Mouse (Mus musculus) liver, embryonic 14.5 days (tissue): ENCODE measurements around the gene Uvrag. TPM values are rescaled to one million over a fixed set of nuclear protein-coding genes. Genes with fewer than 3 reads are reported as not detected.

Experiments used
- ATAC-seq: fragments of 200-750 bp; cut with Nextera tagmentation; 2 replicates; pipeline ENCODE4 v1.8.0; 2017; ENCODE audit warnings: moderate number of reproducible peaks, mild to moderate bottlenecking, moderate library complexity; ENCODE audit not compliant: insufficient read depth
- DNase-seq, 3 experiments: peaks; one replicate each; pipeline ENCODE4 v3.0.0-alpha.2; 2012 to 2013; ENCODE audit warnings: low read depth in 3 of 3, low spot score in 3 of 3
- H3K27ac ChIP-seq: fragments of 300-500 bp; sonication (generic); 2 replicates; pipeline ENCODE4 v1.5.1; 2014; ENCODE audit warnings: moderate library complexity, mild to moderate bottlenecking, control low read depth, inconsistent platforms
- H3K27me3 ChIP-seq: fragments of 300-500 bp; sonication (generic); 2 replicates; pipeline ENCODE4 v1.6.1; 2014; ENCODE audit warnings: mild to moderate bottlenecking, low read length, moderate library complexity; ENCODE audit not compliant: control insufficient read depth, insufficient read depth
- H3K36me3 ChIP-seq: fragments of 300-500 bp; sonication (generic); replicated peaks from 2 replicates; pipeline ENCODE4 v1.6.1; 2014; ENCODE audit warnings: low read depth; ENCODE audit not compliant: control insufficient read depth, insufficient read depth
- H3K4me1 ChIP-seq, 2 experiments: fragments of 200-500 bp in 1 of 2; fragments of 300-500 bp in 1 of 2; sonication (generic) in 1 of 2; replicated peaks; 2 replicates each; pipeline ENCODE4 v1.6.1; 2012 to 2014; ENCODE audit warnings: antibody characterized with exemption in 1 of 2, inconsistent platforms in 1 of 2, low read length in 1 of 2; ENCODE audit not compliant: control insufficient read depth in 2 of 2, insufficient read depth in 2 of 2
- H3K4me2 ChIP-seq: fragments of 300-500 bp; sonication (generic); 2 replicates; pipeline ENCODE4 v1.6.1; 2014; ENCODE audit warnings: low read depth, mild to moderate bottlenecking, control low read depth, moderate library complexity
- H3K4me3 ChIP-seq, 2 experiments: fragments of 200-500 bp in 1 of 2; fragments of 300-500 bp in 1 of 2; sonication (generic) in 1 of 2; 2 replicates each; pipeline ENCODE4 v1.5.1; 2012 to 2014; ENCODE audit warnings: low read depth in 2 of 2, low read length in 2 of 2, mild to moderate bottlenecking in 2 of 2, control low read depth in 1 of 2, inconsistent platforms in 1 of 2, moderate library complexity in 1 of 2; ENCODE audit not compliant: insufficient read depth in 1 of 2
- H3K9ac ChIP-seq: fragments of 300-500 bp; sonication (generic); replicated peaks from 2 replicates; pipeline ENCODE4 v1.6.1; 2014; ENCODE audit warnings: mild to moderate bottlenecking, control low read depth, moderate library complexity
- H3K9me3 ChIP-seq: fragments of 300-500 bp; sonication (generic); 2 replicates; pipeline ENCODE4 v1.6.1; 2016; ENCODE audit warnings: low read length, mixed read lengths; ENCODE audit not compliant: control insufficient read depth
- CTCF ChIP-seq: IDR thresholded peaks from 2 replicates; pipeline ENCODE4 v1.5.1; 2016; ENCODE audit warnings: antibody characterized with exemption, low read depth, control low read depth
- EP300 ChIP-seq: IDR thresholded peaks from 2 replicates; pipeline ENCODE4 v1.6.1; 2016; ENCODE audit warnings: antibody characterized with exemption, low read depth
- WGBS: fragments of 180-500 bp; shearing (Covaris S2); extraction: QIAGEN DNeasy Blood & Tissue Kit; methylation state at CpG from one replicate; pipeline ENCODE4 v1.1.7; 2014; ENCODE audit not compliant: insufficient replicate concordance; 5-methylcytosine and 5-hydroxymethylcytosine counted together
- polyA plus RNA-seq, 2 experiments: library from polyadenylated mRNA; depleted of rRNA in 1 of 2; stranded (reverse) in 1 of 2; unstranded in 1 of 2; fragments of >200 nt; fragmentation: Nextera tagmentation in 1 of 2; extraction: Ambion mirVana in 1 of 2; gene quantifications; 2 replicates each; pipeline versions ENCODE4 v1.2.1 to v1.2.3; 2012 to 2014

The Uvrag gene
- polyA plus RNA-seq, 2 experiments = 3.9 to 5.7 TPM

DNA sequence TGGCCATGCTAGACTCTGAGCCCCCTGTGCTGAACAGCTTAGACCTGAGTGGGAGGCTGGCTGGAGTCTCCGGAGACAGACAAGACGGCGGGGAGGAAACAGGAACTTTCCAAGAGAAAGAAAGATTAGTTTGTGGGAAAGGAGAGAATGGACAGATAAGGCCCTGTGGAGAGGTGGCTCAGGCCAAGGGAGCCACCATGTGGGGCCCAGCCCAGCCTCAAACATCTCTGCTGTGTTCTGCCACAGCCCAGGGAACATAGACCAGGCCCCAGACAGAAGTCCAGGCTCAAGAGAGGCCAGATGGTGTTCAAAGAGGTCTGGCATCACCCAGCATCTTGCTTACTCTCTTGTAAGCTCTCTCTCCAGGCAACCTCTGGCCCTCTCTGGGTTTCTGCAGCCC, 283.8 kb downstream of the Uvrag start:
- H3K9ac ChIP-seq = no peak overlapping the region
- H3K4me2 ChIP-seq = no peak overlapping the region
- no peaks in the 10 kb centered on the region for H3K9me3 ChIP-seq
- no peaks in the 10 kb centered on the region for H3K27me3 ChIP-seq
- no peak overlapping the region for H3K4me3 ChIP-seq
- WGBS = 12% methylated on average over 3 of the region's 3 CpGs
- ATAC-seq (no peak), DNase-seq (no peak)
- H3K4me1 ChIP-seq = no peaks in the 10 kb centered on the region
- TF ChIP-seq CTCF = no peak
- TF ChIP-seq EP300 = no peak
- H3K27ac ChIP-seq = no peak overlapping the region
- no peaks in the 10 kb centered on the region for H3K36me3 ChIP-seq

DNA sequence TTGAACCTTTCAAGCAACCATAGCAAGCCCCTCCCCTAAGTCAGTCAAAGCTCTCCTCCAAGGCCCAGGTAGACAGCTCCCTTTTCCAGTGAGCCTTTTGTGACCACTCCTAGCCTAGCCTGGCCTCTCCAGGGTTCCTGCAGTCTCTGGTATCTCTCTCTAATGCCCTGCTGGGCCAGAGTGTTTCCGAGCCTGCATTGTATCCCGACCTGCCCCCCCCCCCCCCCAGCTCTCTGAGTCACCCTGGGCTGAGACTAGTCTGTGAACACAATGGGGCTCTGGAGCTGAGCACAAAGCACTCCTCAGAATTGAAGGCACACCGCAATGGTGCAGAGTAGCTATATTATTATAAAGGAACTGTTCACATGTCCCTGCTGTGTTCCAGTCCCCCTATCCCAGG, 284.8 kb downstream of the Uvrag start:
- H3K4me3 ChIP-seq = no peak overlapping the region
- H3K27me3 ChIP-seq = no peaks in the 10 kb centered on the region
- no peak overlapping the region for H3K27ac ChIP-seq
- H3K4me1 ChIP-seq = no peaks in the 10 kb centered on the region
- H3K36me3 ChIP-seq = no peaks in the 10 kb centered on the region
- no peak overlapping the region for H3K9ac ChIP-seq
- TF ChIP-seq EP300 (no peak), CTCF (no peak)
- DNase-seq (no peak), ATAC-seq (no peak)
- WGBS = 49% methylated on average over 3 of the region's 3 CpGs
- H3K4me2 ChIP-seq = no peak overlapping the region
- no peaks in the 10 kb centered on the region for H3K9me3 ChIP-seq

- Histone ChIP-seq H3K27ac (no peak overlapping the region), H3K4me3 (no peak overlapping the region), H3K9me3 (no peaks in the 10 kb centered on the region), H3K9ac (no peak overlapping the region), H3K4me1 (no peaks in the 10 kb centered on the region), H3K27me3 (no peaks in the 10 kb centered on the region), H3K36me3 (no peaks in the 10 kb centered on the region), H3K4me2 (no peak overlapping the region)
- ATAC-seq (no peak), DNase-seq (no peak)
- 13% methylated on average over 2 of the region's 2 CpGs for WGBS
- TF ChIP-seq EP300 (no peak), CTCF (no peak)
These were observed 285.6 kb downstream of the Uvrag start for GRCm38 (mm10) chr7:98855388-98855787.

DNA sequence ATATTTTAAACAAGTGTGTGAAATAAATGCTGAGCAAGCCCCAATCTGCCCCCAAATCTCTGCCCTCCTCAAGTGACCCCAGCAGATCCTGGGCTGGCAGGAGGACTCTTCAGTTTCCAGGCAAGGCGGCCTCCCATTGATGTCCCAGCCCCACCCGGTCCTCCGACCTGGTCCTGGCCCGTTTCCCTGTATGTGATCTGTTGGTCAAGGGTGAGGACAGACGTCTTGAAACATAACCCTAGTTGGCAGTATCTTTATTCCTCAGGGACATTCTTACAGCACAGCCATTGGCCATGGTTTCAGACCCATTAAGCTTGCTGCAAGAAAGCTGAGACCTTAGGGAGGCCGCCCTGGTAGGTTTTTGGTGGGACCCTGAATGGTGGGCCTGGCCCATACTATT, 287.1 kb downstream of the Uvrag start:
- 73% methylated on average over 6 of the region's 6 CpGs for WGBS
- Histone ChIP-seq H3K9ac (no peak overlapping the region), H3K4me3 (no peak overlapping the region), H3K9me3 (no peaks in the 10 kb centered on the region), H3K4me1 (no peaks in the 10 kb centered on the region; a peak in 1 of 4 replicates), H3K36me3 (no peaks in the 10 kb centered on the region), H3K4me2 (no peak overlapping the region), H3K27me3 (no peaks in the 10 kb centered on the region), H3K27ac (no peak overlapping the region)
- no peak for TF ChIP-seq EP300
- no peak for TF ChIP-seq CTCF
- DNase-seq = no peak
- no peak for ATAC-seq

- no peaks in the 10 kb centered on the region for H3K36me3 ChIP-seq
- no peaks in the 10 kb centered on the region for H3K9me3 ChIP-seq
- H3K4me1 ChIP-seq = no peaks in the 10 kb centered on the region; a peak in 1 of 4 replicates
- DNase-seq (no peak), ATAC-seq (no peak)
- no peaks in the 10 kb centered on the region for H3K27me3 ChIP-seq
- no peak overlapping the region for H3K4me2 ChIP-seq
- WGBS = 79% methylated on average over 18 of the region's 18 CpGs
- TF ChIP-seq CTCF = no peak
- TF ChIP-seq EP300 = no peak
- no peak overlapping the region for H3K9ac ChIP-seq
- H3K4me3 ChIP-seq = no peak overlapping the region
- no peak overlapping the region for H3K27ac ChIP-seq
These were observed 287.8 kb downstream of the Uvrag start for GRCm38 (mm10) chr7:98852950-98853650.
